Mouse (Mus musculus): ENCODE results near the gene Slc22a7. TPM values are rescaled to one million over a fixed set of nuclear protein-coding genes. Genes with fewer than 3 reads are reported as not detected.

The Slc22a7 gene
- polyA plus RNA-seq, 1 experiment from 2014 or later: not detected

DNA sequence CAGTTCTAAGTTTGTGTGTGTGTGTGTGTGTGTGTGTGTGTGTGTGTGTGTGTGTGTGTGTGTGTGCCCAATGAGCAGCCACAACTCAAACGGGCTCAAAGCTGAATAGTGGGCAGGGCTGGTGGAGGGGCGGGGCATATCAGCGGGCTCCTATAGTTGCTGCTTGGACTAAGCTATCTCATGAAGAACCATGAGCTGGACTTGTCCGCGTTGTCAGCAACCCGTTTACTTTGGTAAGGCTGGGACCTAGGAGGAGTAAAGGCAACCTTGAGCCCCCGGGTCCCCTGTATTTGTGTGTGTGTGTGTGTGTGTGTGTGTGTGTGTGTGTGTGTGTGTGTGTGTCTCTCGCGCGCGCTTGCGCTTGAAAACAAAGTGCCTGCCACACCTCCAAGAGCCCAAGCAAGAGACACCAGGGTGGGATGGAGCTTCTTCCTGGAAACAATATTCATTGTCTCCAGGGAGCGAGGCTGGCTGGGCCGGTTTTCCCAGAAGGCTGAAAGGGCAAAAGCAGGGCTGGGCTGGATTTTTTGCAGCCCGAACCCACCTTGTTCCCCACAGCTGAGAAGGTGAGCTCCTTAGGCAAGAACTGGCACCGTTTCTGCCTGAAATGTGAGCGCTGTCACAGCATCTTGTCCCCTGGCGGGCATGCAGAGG lies 9.4 kb downstream of the Slc22a7 start, which contains the start of gene Crip3:
Gene Crip3 (plus strand): TSS at position 166 of the 654 bp plus-strand sequence.
- Histone ChIP-seq H3K27me3 (peaks cover 16% of the 10 kb centered on the region; the same call in 1 of the 2 replicates), H3K9ac (peak within 1 kb of the TSS; percentile 13; the same call in 1 of the 2 replicates), H3K4me3 (no peak within 1 kb of the TSS), H3K36me3 (peaks cover 8% of the 10 kb centered on the region), H3K4me2 (peak within 1 kb of the TSS; percentile 42), H3K27ac (no peak within 1 kb of the TSS), H3K9me3 (no peaks in the 10 kb centered on the region), H3K4me1 (replicated peaks) (peaks cover 9% of the 10 kb centered on the region)
- no peak for ATAC-seq (ENCODE audit: low FRiP score)
- WGBS: 10% methylated on average over 18 of the region's 18 CpGs

- H3K27ac ChIP-seq: no peak overlapping the region
- H3K4me1 ChIP-seq (replicated peaks): peaks cover 6% of the 10 kb centered on the region
- H3K4me2 ChIP-seq: no peak overlapping the region
- no peak for ATAC-seq (ENCODE audit: low FRiP score)
- no peak overlapping the region for H3K9ac ChIP-seq
- peaks cover 16% of the 10 kb centered on the region; the same call in 1 of the 2 replicates for H3K27me3 ChIP-seq
- no peak overlapping the region for H3K4me3 ChIP-seq
- peaks cover 8% of the 10 kb centered on the region for H3K36me3 ChIP-seq
- H3K9me3 ChIP-seq: no peaks in the 10 kb centered on the region
These were observed 11.8 kb downstream of the Slc22a7 start for GRCm38 (mm10) chr17:46426496-46426895.

DNA sequence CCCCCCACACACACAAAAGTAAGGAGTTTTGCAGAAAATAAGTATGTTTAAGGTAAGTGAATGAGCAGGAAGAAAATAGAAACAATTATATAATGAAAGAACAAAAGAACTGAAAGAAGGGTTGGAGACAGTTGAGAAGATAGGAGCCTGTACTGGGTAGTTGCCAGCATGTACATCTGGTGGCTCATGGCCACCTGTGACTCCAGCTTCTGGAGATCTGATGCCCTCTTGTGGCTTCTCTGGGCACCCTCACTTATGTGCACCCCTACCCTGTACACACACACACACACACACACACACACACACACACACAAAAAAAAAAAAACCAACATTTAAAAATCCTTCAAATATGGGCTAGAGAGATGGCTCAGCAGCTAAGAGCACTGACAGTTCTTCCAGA lies 18.5 kb downstream of the Slc22a7 start:
- ATAC-seq (ENCODE audit: low FRiP score): no peak
- peaks cover 22% of the 10 kb centered on the region for H3K36me3 ChIP-seq

DNA sequence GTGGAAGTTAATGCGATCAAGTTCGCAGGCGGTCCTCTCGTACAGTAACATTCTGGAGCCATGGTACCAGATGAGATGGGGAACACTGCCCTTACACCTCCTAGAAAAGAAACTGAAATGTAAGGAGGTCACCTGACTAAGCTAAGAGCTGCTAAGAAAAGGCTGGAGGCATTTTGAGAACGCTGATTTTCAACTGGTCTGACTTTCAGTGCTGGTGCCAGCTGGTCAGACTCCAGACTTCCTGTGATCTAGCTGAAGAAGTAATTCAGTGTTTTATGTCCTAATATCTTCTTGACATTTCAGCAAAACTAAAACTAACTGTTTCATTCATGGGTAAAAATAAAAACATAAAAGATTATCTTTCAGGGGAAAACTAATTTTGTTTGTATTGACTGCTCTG lies 19.6 kb downstream of the Slc22a7 start:
- H3K36me3 ChIP-seq: peaks cover 30% of the 10 kb centered on the region
- H3K9me3 ChIP-seq: no peaks in the 10 kb centered on the region
- H3K4me1 ChIP-seq (replicated peaks): no peaks in the 10 kb centered on the region
- no peak overlapping the region for H3K4me3 ChIP-seq
- no peak overlapping the region for H3K4me2 ChIP-seq
- no peak for ATAC-seq (ENCODE audit: low FRiP score)
- H3K27ac ChIP-seq: no peak overlapping the region
- 71% methylated on average over 5 of the region's 5 CpGs for WGBS
- H3K27me3 ChIP-seq: no peaks in the 10 kb centered on the region
- H3K9ac ChIP-seq: no peak overlapping the region

More for the DNA sequence above, 18.5 kb downstream of the Slc22a7 start:
- Histone ChIP-seq H3K4me1 (replicated peaks) (no peaks in the 10 kb centered on the region), H3K27me3 (no peaks in the 10 kb centered on the region), H3K9ac (no peak overlapping the region), H3K9me3 (no peaks in the 10 kb centered on the region), H3K4me2 (no peak overlapping the region), H3K4me3 (no peak overlapping the region), H3K27ac (no peak overlapping the region)

GRCm38 (mm10) chr17:46408478-46408877 lies 29.8 kb downstream of the Slc22a7 start:
- WGBS: 36% methylated on average over 3 of the region's 3 CpGs
- Histone ChIP-seq H3K4me1 (replicated peaks) (no peaks in the 10 kb centered on the region), H3K4me2 (no peak overlapping the region), H3K27ac (no peak overlapping the region), H3K9me3 (no peaks in the 10 kb centered on the region), H3K27me3 (no peaks in the 10 kb centered on the region), H3K4me3 (no peak overlapping the region), H3K36me3 (peaks cover 83% of the 10 kb centered on the region), H3K9ac (no peak overlapping the region)
- no peak for ATAC-seq (ENCODE audit: low FRiP score)

- H3K9ac ChIP-seq: no peak overlapping the region
- no peak overlapping the region for H3K4me2 ChIP-seq
- no peak overlapping the region for H3K27ac ChIP-seq
- no peak overlapping the region for H3K4me3 ChIP-seq
- no peak for ATAC-seq (ENCODE audit: low FRiP score)
- H3K36me3 ChIP-seq: peaks cover 57% of the 10 kb centered on the region
- no peaks in the 10 kb centered on the region for H3K4me1 ChIP-seq (replicated peaks)
- H3K9me3 ChIP-seq: no peaks in the 10 kb centered on the region
- no peaks in the 10 kb centered on the region for H3K27me3 ChIP-seq
- WGBS: 89% methylated on average over 1 of the region's 1 CpGs
These were observed 43.6 kb downstream of the Slc22a7 start for GRCm38 (mm10) chr17:46394631-46395030.

- no peak overlapping the region for H3K4me3 ChIP-seq
- H3K36me3 ChIP-seq: peaks cover 56% of the 10 kb centered on the region
- no peak overlapping the region for H3K27ac ChIP-seq
- 38% methylated on average over 2 of the region's 2 CpGs for WGBS
- no peaks in the 10 kb centered on the region for H3K9me3 ChIP-seq
- no peak overlapping the region for H3K4me2 ChIP-seq
- no peaks in the 10 kb centered on the region for H3K27me3 ChIP-seq
- ATAC-seq (ENCODE audit: low FRiP score): no peak
- H3K9ac ChIP-seq: no peak overlapping the region
- no peaks in the 10 kb centered on the region for H3K4me1 ChIP-seq (replicated peaks)
These were observed 45.2 kb downstream of the Slc22a7 start for GRCm38 (mm10) chr17:46393012-46393411.

- no peak for ATAC-seq (ENCODE audit: low FRiP score)
- WGBS: 93% methylated on average over 3 of the region's 3 CpGs
These were observed 50.1 kb downstream of the Slc22a7 start for GRCm38 (mm10) chr17:46388200-46388599.

DNA sequence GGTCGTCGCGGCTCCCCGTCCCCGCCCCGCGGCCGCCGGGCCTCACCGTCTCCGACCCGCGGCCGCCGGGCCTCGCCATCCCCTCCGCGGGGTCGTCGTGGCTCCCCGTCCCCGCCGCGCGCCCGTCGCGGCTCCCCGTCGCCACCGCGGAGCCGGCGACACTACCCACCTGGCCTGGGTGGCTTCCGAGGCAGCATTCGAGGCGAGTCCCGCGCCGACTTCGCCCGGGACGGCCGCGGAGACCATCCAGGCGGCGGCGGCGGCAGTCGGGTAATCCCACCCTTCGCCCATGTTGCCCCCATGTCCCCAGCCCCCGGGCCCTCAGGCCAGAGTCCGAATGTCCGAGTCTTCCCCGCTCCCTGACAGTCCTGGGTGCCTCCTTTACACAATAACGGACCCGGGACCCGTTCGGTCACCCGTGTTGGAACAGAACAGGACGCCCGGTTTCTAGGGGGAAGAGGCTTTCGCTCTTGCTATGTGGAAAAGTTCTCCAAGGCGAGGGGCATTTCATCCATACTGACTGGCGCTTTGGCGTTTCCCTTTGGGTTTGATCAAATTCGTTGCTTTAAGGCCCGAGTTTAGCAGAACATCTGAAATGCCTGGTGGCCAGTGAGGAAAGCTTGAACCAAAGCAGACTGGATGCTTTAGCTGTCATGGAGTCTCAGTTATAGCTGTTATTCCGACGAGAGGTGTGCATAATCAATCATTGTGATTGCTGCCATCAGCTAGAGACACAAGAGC lies 54.0 kb downstream of the Slc22a7 start:
- Histone ChIP-seq H3K4me3 (peak overlapping the region; percentile 94), H3K9ac (peak overlapping the region; percentile 98), H3K27ac (peak overlapping the region; percentile 97), H3K36me3 (peaks cover 19% of the 10 kb centered on the region), H3K9me3 (no peaks in the 10 kb centered on the region), H3K27me3 (no peaks in the 10 kb centered on the region), H3K4me1 (replicated peaks) (peaks cover 20% of the 10 kb centered on the region), H3K4me2 (peak overlapping the region; percentile 87)
- WGBS: under 1% methylated on average over 61 of the region's 70 CpGs
- peak; percentile 37; the same call in 1 of the 2 replicates for ATAC-seq (ENCODE audit: low FRiP score)

More at GRCm38 (mm10) chr17:46388200-46388599, 50.1 kb downstream of the Slc22a7 start:
- no peak overlapping the region for H3K27ac ChIP-seq
- peaks cover 20% of the 10 kb centered on the region for H3K4me1 ChIP-seq (replicated peaks)
- no peak overlapping the region for H3K4me2 ChIP-seq
- no peak overlapping the region for H3K4me3 ChIP-seq
- H3K36me3 ChIP-seq: peaks cover 36% of the 10 kb centered on the region
- no peak overlapping the region for H3K9ac ChIP-seq
- no peaks in the 10 kb centered on the region for H3K9me3 ChIP-seq
- no peaks in the 10 kb centered on the region for H3K27me3 ChIP-seq

GRCm38 (mm10) chr17:46383294-46384060 lies 54.8 kb downstream of the Slc22a7 start, which contains the start of gene Zfp318:
Gene Zfp318, plus strand, starts transcription at chr17:46383731.
- H3K27me3 ChIP-seq: no peaks in the 10 kb centered on the region
- peaks cover 13% of the 10 kb centered on the region for H3K36me3 ChIP-seq
- no peaks in the 10 kb centered on the region for H3K9me3 ChIP-seq
- H3K4me1 ChIP-seq (replicated peaks): peaks cover 20% of the 10 kb centered on the region
- peak within 1 kb of the TSS; percentile 87 for H3K4me2 ChIP-seq
- peak; percentile 98 for ATAC-seq (ENCODE audit: low FRiP score)
- H3K27ac ChIP-seq: peak within 1 kb of the TSS; percentile 97
- WGBS: 0% methylated on average over 71 of the region's 105 CpGs
- H3K4me3 ChIP-seq: peak within 1 kb of the TSS; percentile 94
- H3K9ac ChIP-seq: peak within 1 kb of the TSS; percentile 98

Data from hindbrain, embryonic 13.5 days (tissue).